Mouse (Mus musculus) kidney, postnatal 25 days (tissue): Measurements from ENCODE around the gene Pard3.
A peak's percentile ranks its signal among the peaks of the same experiment; 100 is the strongest.

Experiments
- DNase-seq, 2 experiments: peaks; one replicate each; pipeline ENCODE4 v3.0.0; 2021; ENCODE audit warnings: mixed read lengths in 2 of 2

Gene Pard3

DNA sequence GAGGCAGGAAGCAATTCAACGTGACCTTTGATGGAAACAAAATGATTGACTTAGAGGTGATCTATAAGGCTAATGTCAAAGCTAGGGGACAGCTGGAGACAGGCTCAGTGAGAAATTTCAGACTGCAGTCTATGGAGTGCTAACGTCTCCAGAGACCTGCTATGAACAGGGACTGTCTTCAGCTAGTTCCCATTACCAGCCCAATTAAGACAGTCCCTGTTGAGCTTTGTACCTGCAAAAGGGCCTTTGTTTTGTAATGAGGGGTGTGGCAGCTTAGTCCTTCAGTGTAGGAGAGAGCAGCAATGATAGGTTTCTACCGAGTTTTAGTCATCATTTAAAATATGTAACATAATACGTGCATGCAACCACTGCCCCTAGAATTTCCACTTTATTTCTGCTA is 448.9 kb downstream of the Pard3 start:
- DNase-seq = no peak

DNA sequence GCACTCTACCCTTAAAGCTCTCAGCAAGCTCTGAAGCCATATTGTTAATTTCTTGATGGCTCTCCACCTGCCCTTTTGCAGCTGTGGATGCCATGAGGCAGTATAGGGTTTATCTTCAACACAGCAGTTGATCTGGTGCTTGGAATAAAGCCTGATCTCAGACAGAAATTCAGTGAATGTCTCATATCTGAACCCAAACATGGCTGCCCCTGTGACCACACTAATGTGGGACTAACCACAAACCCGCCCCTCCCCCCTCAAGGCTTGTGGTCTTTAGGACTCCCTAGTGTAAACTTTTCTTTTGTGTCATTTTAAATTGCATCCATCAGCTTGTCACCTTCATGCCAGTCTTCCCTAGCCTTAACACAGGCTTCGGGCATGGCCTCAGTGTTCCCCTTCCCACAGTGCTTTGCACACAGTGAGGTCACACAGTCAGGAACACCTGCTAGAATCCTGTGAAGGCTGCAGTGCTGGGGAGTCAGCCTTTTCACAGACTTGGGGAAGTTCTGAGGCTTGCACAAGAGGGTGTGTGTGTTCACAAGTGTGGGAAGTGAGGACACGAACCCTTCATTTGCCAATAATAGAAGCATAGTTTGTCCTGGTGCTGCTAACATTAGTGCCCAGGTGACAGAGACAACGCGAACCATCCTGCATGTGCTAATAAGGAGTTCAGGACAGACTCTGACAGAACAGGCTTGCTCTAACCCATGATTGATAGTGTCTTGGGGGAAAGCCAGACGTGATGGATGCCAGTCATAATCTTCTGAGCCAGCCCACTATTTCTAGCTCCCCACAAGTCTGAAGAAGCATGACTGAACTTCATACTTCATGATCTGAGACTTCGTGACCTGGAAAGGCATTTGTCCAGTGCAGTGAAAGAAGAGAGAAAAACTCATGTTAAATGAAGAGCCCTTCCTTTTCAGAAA is 451.4 kb downstream of the Pard3 start:
- DNase-seq = no peak

DNA sequence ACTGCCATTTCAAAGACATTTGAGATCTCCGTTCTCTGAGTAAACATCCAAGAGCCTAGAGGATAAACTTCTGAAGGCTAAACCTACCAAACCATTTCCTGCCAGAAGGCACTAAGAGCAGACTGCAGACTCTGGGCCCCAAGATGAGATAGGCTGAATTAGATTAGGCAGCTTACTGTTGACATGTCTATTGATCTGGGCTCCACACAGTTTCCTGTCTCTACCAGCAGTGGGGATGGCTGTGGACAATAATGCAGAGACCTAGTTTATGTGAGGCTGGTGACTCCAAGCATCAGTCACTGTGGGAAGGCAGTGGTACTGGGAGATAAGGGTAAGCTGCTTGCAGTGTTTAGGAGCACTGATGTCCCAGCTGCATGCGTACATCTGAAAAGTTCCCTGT is 452.4 kb downstream of the Pard3 start:
- no peak for DNase-seq

DNA sequence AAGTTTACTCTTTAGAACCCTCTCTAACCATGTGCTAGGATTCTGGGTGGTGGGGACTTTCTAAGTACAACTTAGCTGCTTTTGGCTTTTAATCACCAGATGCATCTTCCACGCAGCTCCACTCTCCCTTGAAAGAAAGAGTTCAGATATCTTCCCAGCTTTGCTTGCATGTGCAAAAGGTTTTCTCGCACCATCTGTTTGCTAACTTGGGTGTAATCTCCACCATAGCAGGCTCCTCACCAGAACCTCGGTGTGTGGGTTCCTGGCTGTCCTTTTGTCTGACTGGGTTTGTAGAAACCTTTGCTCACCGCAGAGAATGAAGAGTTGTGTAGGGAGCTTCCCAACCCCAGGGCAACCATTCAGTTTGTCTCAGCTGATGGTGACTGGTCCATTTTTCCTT is 462.0 kb downstream of the Pard3 start:
- DNase-seq = no peak

DNA sequence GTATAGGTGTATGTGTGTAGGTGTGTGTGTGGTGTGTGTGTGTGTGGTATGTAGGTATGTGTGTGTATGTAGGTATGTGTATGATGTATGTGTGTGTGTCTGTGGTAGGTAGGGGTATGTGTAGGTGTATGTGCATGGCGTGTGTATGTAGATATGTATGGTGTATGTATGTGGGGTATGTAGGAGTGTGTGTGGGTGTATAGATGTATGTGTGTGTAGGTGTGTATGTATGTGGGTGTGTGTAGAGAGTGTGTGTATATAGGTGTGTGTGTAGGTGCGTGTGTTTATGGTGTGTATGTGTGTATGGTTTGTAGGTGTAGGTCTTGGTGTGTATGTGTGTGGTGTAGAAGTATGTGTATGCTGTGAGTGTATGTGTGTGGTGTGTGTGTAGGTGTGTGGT is 464.6 kb downstream of the Pard3 start:
- no peak for DNase-seq

DNA sequence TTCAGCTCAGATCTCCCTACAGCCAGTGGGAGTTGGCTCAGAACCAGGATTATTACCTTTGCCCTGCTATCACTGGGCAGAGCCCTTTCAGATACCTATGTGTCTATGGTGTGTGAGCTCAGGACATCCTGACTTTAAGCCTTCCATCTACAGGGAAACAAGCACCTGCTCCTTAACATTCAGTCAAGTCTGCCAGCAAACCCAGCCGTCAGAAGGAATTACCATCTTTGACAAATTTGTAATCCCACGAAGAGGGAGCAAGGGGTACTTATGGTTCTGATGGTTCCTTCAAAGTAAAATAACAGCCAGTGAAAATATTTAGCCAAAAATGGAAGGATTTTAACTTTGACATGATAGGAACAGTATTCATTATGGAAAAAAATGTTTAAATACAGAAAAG is 466.1 kb downstream of the Pard3 start:
- DNase-seq = no peak

DNA sequence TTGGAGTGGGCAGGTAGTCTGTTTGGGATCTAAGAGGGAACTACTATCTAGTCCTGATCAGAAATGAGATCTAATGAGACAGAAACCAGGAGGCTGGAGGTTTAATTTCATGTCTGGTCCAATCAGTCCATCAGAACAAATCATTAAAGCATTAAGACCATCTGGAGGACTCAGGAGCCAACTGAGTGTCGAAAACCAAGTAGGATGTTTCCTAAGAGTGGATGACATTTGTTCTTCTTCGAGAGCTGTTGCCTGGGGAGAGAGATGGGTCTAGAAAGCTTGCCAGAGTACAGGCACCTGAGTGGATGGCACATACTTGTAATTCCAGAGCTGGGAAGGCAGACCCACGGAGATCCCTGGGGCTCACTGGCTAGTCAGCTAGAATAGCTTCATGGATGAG is 468.2 kb downstream of the Pard3 start:
- DNase-seq = no peak

DNA sequence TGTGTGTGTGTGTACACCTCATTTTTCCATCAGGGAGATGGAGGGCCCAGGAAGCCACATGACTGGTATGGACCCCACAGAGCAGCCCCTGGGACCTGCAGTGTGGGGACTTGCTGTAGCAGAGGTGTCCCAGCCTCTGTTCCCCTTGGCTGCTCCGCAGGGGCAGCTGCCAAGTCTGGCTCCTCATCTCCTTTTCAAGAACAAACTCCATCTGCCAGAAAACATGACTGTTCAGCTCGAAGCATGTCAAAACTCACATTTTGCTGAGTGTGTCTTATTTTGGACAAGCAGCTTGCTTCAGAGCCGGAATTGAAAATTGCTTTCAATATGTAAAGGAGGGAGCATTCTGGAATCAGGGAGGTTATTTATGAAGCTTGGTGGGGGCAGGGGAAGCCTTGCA is 471.1 kb downstream of the Pard3 start:
- DNase-seq = peak in 1 of 2 experiments; percentile 48

DNA sequence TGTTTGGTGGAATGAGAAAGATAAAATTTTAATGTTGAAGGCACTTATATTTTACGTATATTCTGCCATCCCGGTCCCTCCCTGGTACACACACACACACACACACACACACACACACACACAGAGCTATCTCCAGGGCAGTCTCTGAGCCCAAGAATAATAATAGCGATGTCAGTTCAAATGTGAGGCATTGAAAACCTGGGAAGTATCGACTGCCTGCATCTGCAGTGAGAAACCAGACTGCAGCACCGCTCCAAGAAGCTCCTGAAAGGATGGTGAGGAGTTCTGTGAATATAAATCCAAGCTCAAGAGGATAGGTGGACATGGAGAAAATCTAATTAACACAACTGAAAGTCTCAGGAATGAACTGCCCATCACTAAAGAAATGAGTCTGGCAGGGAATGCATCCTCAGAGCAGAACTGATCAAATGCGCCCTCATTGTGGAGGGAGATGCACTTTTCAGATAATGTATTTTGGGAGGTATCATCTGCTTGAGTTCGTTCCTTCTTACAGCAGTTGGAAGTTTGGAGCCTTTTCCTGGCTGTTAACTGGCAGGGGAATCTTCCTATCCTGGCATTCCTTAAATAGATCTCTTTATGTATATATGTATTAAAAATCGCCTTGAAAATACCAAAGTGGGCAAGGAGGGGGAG is 471.6 kb downstream of the Pard3 start:
- no peak for DNase-seq

DNA sequence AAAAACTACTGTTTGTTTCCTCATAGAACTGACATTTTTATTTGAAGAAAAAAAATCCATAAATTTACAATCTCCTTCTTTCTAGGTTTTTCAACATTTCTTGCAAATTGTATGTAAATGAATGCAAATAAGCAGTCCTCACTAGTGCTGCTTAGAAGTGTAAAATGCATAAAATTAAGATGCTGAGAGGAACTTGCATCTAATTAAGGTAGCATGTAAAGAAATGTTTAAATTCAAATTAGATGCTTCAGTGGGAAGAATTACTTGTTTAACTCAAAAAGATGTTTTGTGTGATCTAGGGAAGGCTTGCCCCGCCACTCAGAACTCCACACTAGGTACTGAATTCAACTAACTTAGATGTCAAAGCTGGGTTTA is 472.1 kb downstream of the Pard3 start:
- no peak for DNase-seq

DNA sequence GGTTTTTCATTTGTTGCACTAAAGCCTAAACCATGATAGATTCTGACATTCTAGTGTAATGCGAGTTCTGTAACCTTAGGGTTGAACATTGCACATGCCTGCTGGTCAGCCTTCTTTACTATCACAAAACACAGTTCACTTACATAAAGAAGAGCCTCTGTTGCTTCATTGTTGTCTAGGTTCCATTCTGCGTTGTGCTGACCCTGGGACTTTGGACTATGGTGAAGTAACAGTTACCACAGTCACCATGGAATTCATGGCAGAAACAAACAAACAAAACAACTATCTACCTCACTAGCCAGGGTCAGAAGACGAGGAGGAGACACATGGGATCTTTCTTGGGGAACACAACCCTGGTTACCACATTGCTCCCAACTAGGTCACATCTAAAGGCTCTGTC is 476.1 kb downstream of the Pard3 start:
- DNase-seq = no peak

DNA sequence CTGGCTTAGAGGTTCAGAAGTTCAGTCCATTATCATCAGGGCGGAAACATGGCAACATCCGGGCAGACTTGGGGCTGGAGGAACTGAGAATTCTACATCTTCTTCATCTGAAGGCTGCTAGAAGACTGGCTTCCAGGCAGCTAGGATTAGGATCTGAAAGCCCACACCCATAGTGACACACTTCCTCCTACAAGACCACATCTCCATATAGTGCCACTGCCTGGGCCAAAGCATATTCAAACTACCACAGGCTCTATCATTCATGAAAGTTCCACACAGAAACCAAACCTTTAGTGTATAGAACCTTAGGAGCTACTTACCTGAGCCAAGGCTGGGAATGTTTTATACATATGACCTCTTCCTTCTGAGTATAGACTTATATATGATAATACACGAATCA is 476.6 kb downstream of the Pard3 start:
- no peak for DNase-seq

DNA sequence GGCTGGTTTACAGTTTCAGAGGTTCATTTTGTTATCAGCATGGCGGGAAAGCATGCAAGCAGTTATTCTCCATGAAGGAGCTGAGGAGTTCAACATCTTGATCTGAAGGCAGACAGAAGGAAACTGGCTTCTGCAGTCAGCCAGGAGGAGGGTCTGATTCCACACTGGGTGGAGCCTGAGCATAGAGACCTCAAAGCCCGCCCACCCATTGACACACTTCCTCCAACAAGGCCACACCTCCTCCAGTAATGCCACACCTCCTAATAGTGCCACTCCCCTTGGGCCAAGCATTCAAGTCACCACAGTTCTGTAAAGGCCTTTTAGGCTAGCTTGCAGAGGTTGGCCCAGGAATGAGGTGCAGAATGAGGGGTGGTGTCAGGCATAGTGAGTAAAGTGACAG is 478.5 kb downstream of the Pard3 start:
- DNase-seq = no peak

DNA sequence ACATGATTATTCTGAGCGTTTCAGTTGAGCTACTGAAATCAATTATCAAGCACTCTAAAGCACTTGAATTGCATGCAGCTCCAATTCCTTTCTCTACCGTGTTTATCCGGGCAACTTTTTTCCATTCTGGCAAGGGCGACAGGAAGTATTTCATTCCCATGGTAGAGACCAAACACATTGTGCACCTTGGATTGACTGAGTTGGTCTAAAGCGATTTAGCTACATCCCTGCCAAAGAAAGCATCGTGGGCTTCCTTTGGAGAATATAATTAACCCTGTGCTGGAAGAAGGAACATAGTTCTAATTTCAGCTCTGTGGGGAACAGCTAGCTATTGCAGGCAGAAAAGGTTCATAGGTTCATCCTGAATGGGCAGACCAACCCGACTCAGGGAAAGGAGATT is 480.0 kb downstream of the Pard3 start:
- DNase-seq = no peak

DNA sequence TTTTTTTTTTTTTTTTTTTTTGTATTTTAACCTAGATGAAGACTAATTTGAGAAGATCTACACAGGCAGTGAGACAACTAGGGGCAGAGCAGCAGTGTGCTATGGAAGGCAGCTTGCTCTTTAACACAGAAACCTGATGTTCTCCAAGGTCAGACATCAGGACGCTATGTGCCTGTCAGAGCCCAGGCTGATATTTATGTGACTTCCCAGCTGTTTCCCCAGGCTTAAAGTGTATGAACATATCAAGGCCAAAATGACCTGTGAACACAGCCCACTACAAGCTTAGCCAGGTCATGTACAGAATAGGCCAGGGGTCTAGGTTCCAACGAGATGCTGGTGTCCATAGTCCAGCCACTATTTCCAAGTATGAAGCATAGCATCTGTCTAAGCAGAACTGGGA is 482.5 kb downstream of the Pard3 start:
- no peak for DNase-seq

DNA sequence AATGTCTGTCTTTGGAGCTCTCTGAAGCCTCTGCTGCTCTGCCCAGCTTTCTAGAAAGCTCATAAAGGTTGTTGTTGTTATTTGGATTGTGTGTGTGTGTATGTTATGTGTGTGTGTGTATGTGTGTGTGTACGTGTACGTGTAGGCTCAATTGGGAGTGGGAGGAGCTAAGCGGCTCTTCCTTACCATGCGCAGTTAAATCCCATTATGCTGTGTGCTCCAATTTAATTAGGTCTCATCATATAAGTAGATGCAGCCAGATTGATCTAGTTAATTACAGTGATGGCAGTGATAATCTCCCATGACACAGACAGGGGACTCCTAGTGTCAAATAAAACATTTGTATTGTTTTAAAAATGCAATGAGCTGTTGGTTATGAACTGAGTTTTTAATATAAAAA is 487.2 kb downstream of the Pard3 start:
- no peak for DNase-seq

DNA sequence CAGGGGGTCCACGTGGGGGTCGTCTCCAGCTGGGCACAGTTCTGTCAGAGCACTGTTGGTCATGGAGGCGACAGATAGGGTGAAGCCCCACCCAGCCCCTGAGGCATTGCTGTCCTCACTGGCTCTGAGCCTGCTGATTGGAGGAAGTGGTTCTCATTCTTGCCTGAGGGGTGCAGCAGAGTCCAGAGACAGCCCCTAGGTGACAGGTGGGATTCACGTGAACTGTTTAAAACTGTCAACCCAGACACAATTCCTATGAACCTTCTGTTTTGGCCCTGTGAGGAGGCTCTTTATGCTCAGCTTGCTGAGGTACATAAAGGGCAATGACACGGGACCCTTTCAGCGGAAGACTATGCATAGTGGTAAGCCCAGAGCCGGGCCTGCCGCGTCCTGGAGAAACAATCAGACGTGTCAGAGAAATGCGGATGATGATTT is 488.5 kb downstream of the Pard3 start:
- DNase-seq = peak; percentile 24 to 45

DNA sequence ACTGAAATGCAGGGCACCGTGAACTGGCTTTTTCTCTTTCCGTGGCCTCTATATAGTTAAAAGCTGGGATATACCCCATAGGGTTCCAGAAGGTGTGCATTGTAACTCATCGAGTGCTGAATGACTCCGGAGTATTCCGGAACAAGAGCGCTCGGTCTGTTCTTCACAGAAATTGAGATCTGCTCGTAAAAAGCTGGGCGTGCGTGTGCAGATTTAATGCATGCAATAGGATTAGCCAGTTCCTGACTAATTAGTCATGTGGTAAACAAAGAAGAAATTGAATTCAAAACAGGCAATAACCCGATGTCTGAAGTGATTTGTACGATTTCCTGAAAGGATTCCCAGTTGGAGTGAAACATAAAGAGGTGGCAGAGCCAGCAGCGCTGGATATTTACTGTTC is 489.1 kb downstream of the Pard3 start:
- no peak for DNase-seq

DNA sequence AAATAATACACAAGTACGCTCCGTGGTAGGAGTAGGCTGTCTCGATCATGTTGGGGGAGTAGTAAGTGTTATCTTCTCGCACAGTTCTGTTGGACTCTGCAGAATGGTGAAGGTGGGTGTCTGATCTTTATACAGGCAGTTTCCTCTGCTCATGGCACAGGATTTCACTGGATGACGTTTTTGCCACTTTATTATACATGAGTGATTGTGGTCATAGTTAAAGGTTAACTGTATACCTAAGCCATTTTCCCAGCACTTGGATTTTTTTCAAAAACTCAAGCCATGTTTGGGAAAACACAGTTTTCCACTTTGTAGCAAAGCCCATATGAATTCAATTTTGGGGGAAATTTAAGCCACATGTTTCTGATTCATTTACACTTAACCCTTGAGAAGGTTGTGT is 489.9 kb downstream of the Pard3 start:
- DNase-seq = no peak

DNA sequence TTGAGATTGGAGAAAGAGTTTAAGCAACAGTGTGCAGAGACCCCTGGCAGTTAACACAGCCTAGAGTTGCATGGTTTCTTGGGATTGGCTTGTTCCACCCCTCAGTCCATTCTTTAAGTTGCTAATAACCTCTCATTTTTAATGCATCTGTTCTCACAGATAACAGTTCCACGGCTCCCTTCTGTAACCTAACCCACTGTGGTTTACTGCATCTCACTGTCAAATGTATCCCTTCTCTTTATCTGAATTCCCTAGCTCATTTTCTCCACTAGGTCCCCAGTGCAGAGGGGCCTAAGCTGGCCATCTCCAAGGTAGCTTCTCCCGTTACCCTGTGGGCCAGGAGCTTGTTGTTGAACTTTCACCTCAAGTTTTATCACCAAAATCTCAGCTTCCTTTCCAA is 492.1 kb downstream of the Pard3 start:
- DNase-seq = no peak

DNA sequence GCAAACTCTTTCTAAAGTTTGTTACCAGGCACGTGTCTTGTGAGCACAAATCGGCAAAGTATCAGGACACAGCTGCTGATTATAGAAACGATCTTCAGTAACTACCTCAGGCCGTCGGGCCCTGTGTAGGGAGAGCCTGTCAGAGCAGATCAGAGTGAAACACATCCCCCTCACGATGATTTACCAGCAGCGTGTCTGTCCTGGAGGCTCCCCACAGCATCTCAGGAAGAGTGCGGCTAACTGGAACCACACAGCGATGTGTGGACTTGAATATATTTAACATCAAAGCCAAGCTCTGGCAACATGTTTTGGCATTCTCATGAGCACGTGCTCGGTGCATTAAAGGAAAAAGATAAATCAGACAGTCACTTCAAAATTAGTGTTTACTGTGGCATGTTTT is 493.3 kb downstream of the Pard3 start:
- DNase-seq = no peak

DNA sequence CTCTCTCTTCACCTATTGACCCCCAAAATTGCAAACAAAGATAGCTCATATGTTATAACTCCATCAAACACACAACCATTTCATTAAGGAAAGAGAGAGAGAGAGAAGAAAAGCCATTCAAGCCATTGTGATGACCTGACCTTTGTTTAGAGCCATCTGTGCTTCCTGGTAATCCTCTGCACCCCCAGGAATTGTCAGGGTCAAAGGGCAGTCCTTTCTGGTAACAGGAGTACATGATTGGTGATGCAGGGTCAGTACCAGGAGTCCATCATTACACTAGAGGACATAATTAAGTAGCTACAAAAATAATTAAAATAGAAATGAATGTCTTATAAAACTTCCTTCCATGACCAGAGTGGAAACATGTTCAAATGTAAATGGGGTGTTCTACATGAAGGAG is 493.9 kb downstream of the Pard3 start:
- no peak for DNase-seq

DNA sequence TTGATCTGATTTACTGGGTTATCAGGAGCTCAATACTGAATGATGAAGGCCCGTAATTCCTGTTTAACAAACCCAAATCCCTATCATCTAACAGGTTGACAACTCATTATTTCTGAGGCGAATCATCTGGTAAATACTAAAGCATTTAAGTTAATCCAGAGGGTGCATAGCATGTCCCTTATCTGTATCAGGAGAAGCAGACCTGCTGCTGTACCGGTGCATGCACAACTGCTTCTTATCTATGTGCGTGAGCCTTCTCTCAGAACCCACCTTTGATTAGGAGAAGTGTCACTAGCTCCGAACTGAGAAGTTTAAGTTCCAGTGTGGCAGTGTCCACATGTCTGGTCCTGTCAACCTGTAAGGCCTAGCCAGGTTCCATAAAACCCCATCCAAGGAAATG is 499.9 kb downstream of the Pard3 start:
- DNase-seq = no peak

DNA sequence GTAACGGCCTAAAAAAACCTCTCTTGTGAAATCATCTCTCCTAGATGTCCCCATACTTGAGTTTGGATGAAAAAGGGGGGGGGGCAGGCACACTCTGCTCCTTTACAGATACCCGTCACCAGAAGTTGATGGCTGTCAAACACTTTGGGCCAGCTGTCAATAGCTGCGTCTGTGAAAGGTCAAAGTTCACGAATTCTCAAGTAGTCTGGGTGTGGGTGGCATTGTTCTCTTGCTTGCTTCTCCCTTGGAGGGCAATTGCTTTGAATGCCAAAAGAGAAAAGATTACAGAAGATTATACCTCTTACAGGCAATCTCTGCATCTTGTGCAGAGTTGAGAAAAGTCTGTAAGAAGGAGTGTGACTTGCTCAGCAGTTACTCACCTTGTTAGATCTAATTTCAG is 500.7 kb downstream of the Pard3 start:
- DNase-seq = no peak

DNA sequence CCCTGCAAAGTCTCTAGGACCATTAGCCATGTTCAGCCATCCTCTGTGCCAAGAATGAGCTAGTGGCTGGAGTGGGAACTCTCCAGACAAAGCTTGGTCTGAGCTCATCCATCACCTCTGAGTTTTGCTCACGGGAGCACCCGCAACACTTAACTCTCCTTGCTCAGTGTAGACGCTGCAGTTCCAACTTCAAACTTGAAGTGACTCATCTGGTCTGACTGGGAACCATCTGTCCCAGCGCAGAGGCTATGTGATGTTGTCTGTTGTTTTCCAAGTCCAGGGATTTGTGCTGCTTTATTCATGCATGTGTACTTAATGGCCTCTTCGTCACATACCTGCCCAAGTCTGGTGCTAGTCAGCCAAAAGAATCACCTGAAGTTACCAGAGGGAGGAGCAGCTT is 505.5 kb downstream of the Pard3 start:
- DNase-seq = no peak
